Mouse (Mus musculus) testis, adult 2 months (tissue): ENCODE results near the gene Agpat3. TPM values are rescaled to one million over a fixed set of nuclear protein-coding genes. Genes with fewer than 3 reads are reported as not detected.

Experiments
- H3K27ac ChIP-seq: fragments of 200-500 bp; 2 replicates; pipeline ENCODE4 v1.5.1; 2012; ENCODE audit warnings: low read depth, low read length; ENCODE audit not compliant: control insufficient read depth, insufficient read depth
- H3K27me3 ChIP-seq: fragments of 200-500 bp; 2 replicates; pipeline ENCODE4 v1.6.1; 2012; ENCODE audit warnings: mild to moderate bottlenecking, low read length, moderate library complexity; ENCODE audit not compliant: control insufficient read depth, insufficient read depth
- H3K36me3 ChIP-seq: fragments of 200-500 bp; 2 replicates; pipeline ENCODE4 v1.6.1; 2012; ENCODE audit warnings: mild to moderate bottlenecking, low read length; ENCODE audit not compliant: control insufficient read depth, insufficient read depth
- H3K4me1 ChIP-seq: fragments of 200-500 bp; 2 replicates; pipeline ENCODE4 v1.6.1; 2012; ENCODE audit warnings: low read length; ENCODE audit not compliant: control insufficient read depth, insufficient read depth
- H3K4me3 ChIP-seq: fragments of 200-500 bp; 2 replicates; pipeline ENCODE4 v1.5.1; 2012; ENCODE audit warnings: low read depth, mild to moderate bottlenecking, low read length, moderate library complexity, mixed read lengths; ENCODE audit not compliant: control insufficient read depth
- CTCF ChIP-seq: fragments of 200-500 bp; IDR thresholded peaks from 2 replicates; pipeline ENCODE4 v1.5.1; 2012; ENCODE audit warnings: low read depth, mild to moderate bottlenecking, inconsistent platforms, low read length, moderate library complexity; ENCODE audit not compliant: control insufficient read depth, insufficient read depth, insufficient replicate concordance
- POLR2A ChIP-seq: fragments of 200-500 bp; IDR thresholded peaks from 2 replicates; pipeline ENCODE4 v1.6.1; 2012; ENCODE audit warnings: low read depth, mild to moderate bottlenecking, inconsistent platforms, low read length, moderate library complexity; ENCODE audit not compliant: control insufficient read depth
- polyA plus RNA-seq: library from polyadenylated mRNA; depleted of rRNA; stranded (reverse); fragments of >200 nt; gene quantifications from 2 replicates; pipeline ENCODE4 v1.2.3, GENCODE M21; 2012; rRNA removed

Agpat3 gene
- polyA plus RNA-seq, 1 experiment: 1,109 TPM

- Histone ChIP-seq H3K4me3 (no peak overlapping the region), H3K36me3 (peaks cover 2% of the 10 kb centered on the region; the same call in 1 of the 2 replicates), H3K4me1 (no peaks in the 10 kb centered on the region), H3K27me3 (no peaks in the 10 kb centered on the region), H3K27ac (no peak overlapping the region)
- TF ChIP-seq CTCF (no peak), POLR2A (no peak)
These were observed 129.4 kb downstream of the Agpat3 start for GRCm38 (mm10) chr10:78222908-78223307.

GRCm38 (mm10) chr10:78221315-78221714 lies 131.0 kb downstream of the Agpat3 start:
- Histone ChIP-seq H3K4me3 (no peak overlapping the region; the same call in 1 of the 2 replicates), H3K27me3 (no peaks in the 10 kb centered on the region), H3K27ac (no peak overlapping the region), H3K36me3 (no peaks in the 10 kb centered on the region), H3K4me1 (no peaks in the 10 kb centered on the region)
- TF ChIP-seq CTCF (no peak), POLR2A (no peak)

GRCm38 (mm10) chr10:78219528-78219927 lies 132.8 kb downstream of the Agpat3 start:
- Histone ChIP-seq H3K27me3 (no peaks in the 10 kb centered on the region), H3K27ac (no peak overlapping the region), H3K4me3 (no peak overlapping the region), H3K36me3 (peaks cover 2% of the 10 kb centered on the region; the same call in 1 of the 2 replicates), H3K4me1 (no peaks in the 10 kb centered on the region)
- TF ChIP-seq POLR2A: no peak
- TF ChIP-seq CTCF: no peak

Other genes with a start within 250 kb of the Agpat3 start
- 23.2 and 26.1 TPM in 2 replicates for gene D10Jhu81e, start 182.7 kb downstream of the Agpat3 start, polyA plus RNA-seq
- 5.8 and 6.4 TPM in 2 replicates for gene Pwp2, start 167.3 kb downstream of the Agpat3 start, polyA plus RNA-seq
- 20.3 and 20.4 TPM in 2 replicates for gene Trappc10, start 107.8 kb downstream of the Agpat3 start, polyA plus RNA-seq
- 349 and 360 TPM in 2 replicates for gene Rrp1, start 60.6 kb upstream of the Agpat3 start, polyA plus RNA-seq
- gene Cstb, start 73.2 kb upstream of the Agpat3 start, polyA plus RNA-seq: 17.6 and 20.3 TPM in 2 replicates
- gene Pdxk, start 112.5 kb upstream of the Agpat3 start, polyA plus RNA-seq: 3.9 and 4.1 TPM in 2 replicates
- 0.54 and 0.67 TPM in 2 replicates for gene Olfr1358, start 164.9 kb upstream of the Agpat3 start, polyA plus RNA-seq
- 11.1 and 12.0 TPM in 2 replicates for gene Ilvbl, start 221.9 kb upstream of the Agpat3 start, polyA plus RNA-seq
- gene Syde1, start 239.5 kb upstream of the Agpat3 start, polyA plus RNA-seq: 1.4 and 1.6 TPM in 2 replicates